Mouse (Mus musculus) midbrain, embryonic 14.5 days (tissue): Measurements from ENCODE around the gene Itga11. TPM values are rescaled to one million over a fixed set of nuclear protein-coding genes. Genes with fewer than 3 reads are reported as not detected.

ENCODE experiments used
- ATAC-seq: fragments of 200-750 bp; cut with Nextera tagmentation; 2 replicates; pipeline ENCODE4 v1.8.0; 2017; ENCODE audit warnings: moderate number of reproducible peaks, moderate library complexity; ENCODE audit not compliant: low FRiP score, low TSS enrichment
- DNase-seq: peaks from one replicate; pipeline ENCODE4 v3.0.0-alpha.2; 2015
- H3K27ac ChIP-seq: fragments of 300-500 bp; sonication (generic); replicated peaks from 2 replicates; pipeline ENCODE4 v1.5.1; 2014; ENCODE audit warnings: mild to moderate bottlenecking, low read depth, low read length, moderate library complexity
- H3K27me3 ChIP-seq: fragments of 300-500 bp; sonication (generic); 2 replicates; pipeline ENCODE4 v1.6.1; 2014; ENCODE audit warnings: low read length, control low read depth, mixed read lengths; ENCODE audit not compliant: control insufficient read depth, insufficient read depth
- H3K36me3 ChIP-seq: fragments of 300-500 bp; sonication (generic); 2 replicates; pipeline ENCODE4 v1.6.1; 2014; ENCODE audit warnings: low read length, control low read depth; ENCODE audit not compliant: control insufficient read depth, insufficient read depth
- H3K4me1 ChIP-seq: fragments of 300-500 bp; sonication (generic); 2 replicates; pipeline ENCODE4 v1.6.1; 2014; ENCODE audit warnings: mild to moderate bottlenecking, antibody characterized with exemption, low read length, control low read depth; ENCODE audit not compliant: control insufficient read depth, insufficient read depth
- H3K4me2 ChIP-seq: fragments of 300-500 bp; sonication (generic); 2 replicates; pipeline ENCODE4 v1.6.1; 2014; ENCODE audit warnings: mild to moderate bottlenecking, low read length, moderate library complexity
- H3K4me3 ChIP-seq: fragments of 300-500 bp; sonication (generic); replicated peaks from 2 replicates; pipeline ENCODE4 v1.5.1; 2014; ENCODE audit warnings: low read depth, low read length
- H3K9ac ChIP-seq: fragments of 300-500 bp; sonication (generic); replicated peaks from 2 replicates; pipeline ENCODE4 v1.6.1; 2014; ENCODE audit warnings: mild to moderate bottlenecking, low read length, moderate library complexity
- H3K9me3 ChIP-seq: fragments of 300-500 bp; sonication (generic); 2 replicates; pipeline ENCODE4 v1.6.1; 2016; ENCODE audit warnings: low read length, control low read depth, mixed read lengths; ENCODE audit not compliant: control insufficient read depth
- WGBS: fragments of 180-500 bp; shearing (Covaris S2); extraction: QIAGEN DNeasy Blood & Tissue Kit; methylation state at CpG from one replicate; pipeline ENCODE4 v1.1.7; 2014; 5-methylcytosine and 5-hydroxymethylcytosine counted together
- polyA plus RNA-seq: library from polyadenylated mRNA; unstranded; fragments of >200 nt; fragmentation: Nextera tagmentation; extraction: Ambion mirVana; gene quantifications from 2 replicates; pipeline ENCODE4 v1.2.1, GENCODE M21; 2014

The Itga11 gene
- polyA plus RNA-seq, 1 experiment from 2014 or later: 1.8 TPM

- H3K9me3 ChIP-seq: no peaks in the 10 kb centered on the region
- H3K27ac ChIP-seq: no peak overlapping the region
- no peaks in the 10 kb centered on the region for H3K36me3 ChIP-seq
- ATAC-seq (no peak), DNase-seq (no peak)
- H3K4me2 ChIP-seq: no peak overlapping the region
- no peaks in the 10 kb centered on the region for H3K27me3 ChIP-seq
- H3K4me3 ChIP-seq: no peak overlapping the region
- no peaks in the 10 kb centered on the region for H3K4me1 ChIP-seq
- WGBS: 72% methylated on average over 3 of the region's 3 CpGs
- no peak overlapping the region for H3K9ac ChIP-seq
Observed at GRCm38 (mm10) chr9:62759601-62760000, 82.0 kb downstream of the Itga11 start.

DNA sequence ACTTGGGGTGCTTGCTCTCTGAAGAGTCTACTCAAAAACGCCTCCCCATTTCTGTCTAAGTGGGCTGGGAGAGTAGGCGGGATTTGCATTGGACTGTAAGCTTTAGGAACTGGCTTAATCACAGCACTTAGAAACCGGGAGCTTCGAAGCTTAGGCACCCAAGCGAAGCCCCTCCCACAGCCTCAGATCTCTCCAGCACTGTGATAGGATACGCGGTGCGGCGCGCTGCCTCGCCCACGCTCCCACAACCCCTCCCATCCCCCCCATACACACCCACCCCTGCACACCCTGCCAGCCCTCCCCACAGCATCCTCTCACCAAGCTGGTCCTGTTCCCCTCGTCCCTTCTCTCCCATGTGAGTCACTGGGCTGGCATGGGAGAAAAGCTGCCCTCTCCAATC lies 85.9 kb downstream of the Itga11 start:
- Histone ChIP-seq H3K9me3 (no peaks in the 10 kb centered on the region), H3K27ac (no peak overlapping the region), H3K36me3 (no peaks in the 10 kb centered on the region), H3K4me2 (peak overlapping the region; percentile 28), H3K9ac (no peak overlapping the region), H3K4me1 (no peaks in the 10 kb centered on the region), H3K27me3 (no peaks in the 10 kb centered on the region), H3K4me3 (no peak overlapping the region)
- 15% methylated on average over 13 of the region's 13 CpGs for WGBS
- peak; percentile 40 for DNase-seq
- no peak for ATAC-seq

DNA sequence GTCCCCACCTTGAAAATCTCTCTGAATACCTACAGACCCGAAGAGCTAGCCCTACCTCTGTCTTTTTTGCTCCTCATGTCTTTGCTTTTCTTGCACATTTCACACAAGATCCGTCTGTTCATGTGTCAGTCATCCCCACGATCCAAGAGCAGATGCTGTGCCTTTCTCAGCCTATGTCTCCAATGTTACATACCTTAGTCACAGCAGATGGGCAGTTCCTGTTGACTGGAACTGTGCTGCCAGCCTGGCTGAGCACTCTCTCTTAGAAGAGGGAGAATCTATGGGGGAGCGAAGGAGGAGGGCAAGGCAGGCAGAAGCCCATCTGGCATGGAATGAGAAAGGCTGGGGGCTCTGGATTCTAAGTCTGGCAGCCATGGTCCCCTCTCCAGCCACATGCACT lies 87.7 kb downstream of the Itga11 start:
- Histone ChIP-seq H3K27ac (no peak overlapping the region), H3K4me1 (no peaks in the 10 kb centered on the region), H3K9ac (no peak overlapping the region), H3K4me3 (no peak overlapping the region), H3K36me3 (no peaks in the 10 kb centered on the region), H3K27me3 (no peaks in the 10 kb centered on the region), H3K9me3 (no peaks in the 10 kb centered on the region), H3K4me2 (no peak overlapping the region)
- no peak for ATAC-seq
- 73% methylated on average over 4 of the region's 4 CpGs for WGBS
- no peak for DNase-seq

DNA sequence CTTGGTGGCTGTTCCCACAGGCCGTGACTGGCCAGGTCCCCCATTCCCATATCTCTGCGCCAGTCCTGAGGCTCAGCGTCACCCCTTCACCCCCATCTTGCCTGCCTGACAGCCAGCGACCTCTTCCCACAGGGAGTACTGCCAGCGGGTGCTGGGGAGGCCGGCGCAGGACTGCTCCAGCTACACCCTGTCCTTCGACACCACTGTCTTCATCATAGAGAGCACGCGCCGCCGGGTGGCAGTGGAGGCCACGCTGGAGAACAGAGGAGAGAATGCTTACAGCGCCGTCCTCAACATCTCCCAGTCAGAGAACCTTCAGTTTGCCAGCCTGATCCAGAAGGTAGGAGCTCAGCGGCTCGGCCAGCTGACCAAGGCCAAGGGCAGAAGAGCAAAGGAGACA lies 89.8 kb downstream of the Itga11 start:
- H3K9ac ChIP-seq: no peak overlapping the region
- H3K36me3 ChIP-seq: no peaks in the 10 kb centered on the region
- DNase-seq (no peak), ATAC-seq (no peak)
- no peaks in the 10 kb centered on the region for H3K9me3 ChIP-seq
- H3K4me2 ChIP-seq: no peak overlapping the region
- no peaks in the 10 kb centered on the region for H3K4me1 ChIP-seq
- WGBS: 73% methylated on average over 17 of the region's 17 CpGs
- H3K27me3 ChIP-seq: no peaks in the 10 kb centered on the region
- H3K27ac ChIP-seq: no peak overlapping the region
- no peak overlapping the region for H3K4me3 ChIP-seq

- Histone ChIP-seq H3K9me3 (no peaks in the 10 kb centered on the region), H3K27me3 (no peaks in the 10 kb centered on the region), H3K36me3 (no peaks in the 10 kb centered on the region), H3K9ac (no peak overlapping the region), H3K4me2 (no peak overlapping the region), H3K4me1 (no peaks in the 10 kb centered on the region), H3K27ac (no peak overlapping the region), H3K4me3 (no peak overlapping the region)
- ATAC-seq (no peak), DNase-seq (no peak)
- 88% methylated on average over 5 of the region's 5 CpGs for WGBS
Observed at GRCm38 (mm10) chr9:62768361-62768760, 90.7 kb downstream of the Itga11 start.

GRCm38 (mm10) chr9:62772746-62773145 lies 95.1 kb downstream of the Itga11 start:
- Histone ChIP-seq H3K4me3 (no peak overlapping the region), H3K4me1 (no peaks in the 10 kb centered on the region), H3K9me3 (no peaks in the 10 kb centered on the region), H3K36me3 (no peaks in the 10 kb centered on the region), H3K27me3 (no peaks in the 10 kb centered on the region), H3K9ac (no peak overlapping the region), H3K27ac (no peak overlapping the region), H3K4me2 (no peak overlapping the region)
- DNase-seq: no peak
- 78% methylated on average over 8 of the region's 8 CpGs for WGBS
- ATAC-seq: no peak

- H3K36me3 ChIP-seq: no peaks in the 10 kb centered on the region
- WGBS: 67% methylated on average over 4 of the region's 4 CpGs
- no peak overlapping the region for H3K9ac ChIP-seq
- no peaks in the 10 kb centered on the region for H3K9me3 ChIP-seq
- no peaks in the 10 kb centered on the region for H3K27me3 ChIP-seq
- ATAC-seq (no peak), DNase-seq (no peak)
- no peaks in the 10 kb centered on the region for H3K4me1 ChIP-seq
- H3K4me3 ChIP-seq: no peak overlapping the region
- no peak overlapping the region for H3K27ac ChIP-seq
- no peak overlapping the region for H3K4me2 ChIP-seq
Observed at GRCm38 (mm10) chr9:62775464-62775863, 97.8 kb downstream of the Itga11 start.

DNA sequence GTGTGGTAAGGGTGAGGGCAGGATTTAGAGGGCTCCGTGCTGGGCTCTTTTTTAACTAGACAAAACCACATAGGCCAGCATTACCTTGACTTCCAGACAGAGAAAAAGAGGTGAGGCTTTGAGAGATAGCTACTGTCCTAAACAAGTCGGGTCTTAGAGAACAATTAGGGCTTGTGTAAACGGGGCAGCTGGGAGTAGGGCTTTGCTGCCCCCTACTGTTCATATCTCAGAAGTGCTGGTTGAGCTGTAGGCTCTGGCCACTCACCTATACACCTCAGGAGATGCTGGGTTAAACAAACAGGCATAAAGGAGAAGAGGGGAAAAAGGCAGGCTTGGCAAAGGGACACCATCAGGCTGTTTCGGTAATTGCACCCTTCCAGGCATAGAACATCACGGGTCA lies 99.8 kb downstream of the Itga11 start:
- H3K27ac ChIP-seq: no peak overlapping the region
- DNase-seq (peak; percentile 82), ATAC-seq (peak; percentile 67; the same call in 1 of the 2 replicates)
- WGBS: 14% methylated on average over 5 of the region's 5 CpGs
- no peaks in the 10 kb centered on the region for H3K36me3 ChIP-seq
- H3K4me2 ChIP-seq: no peak overlapping the region
- H3K4me1 ChIP-seq: peaks cover 6% of the 10 kb centered on the region; the same call in 1 of the 2 replicates
- H3K4me3 ChIP-seq: no peak overlapping the region
- H3K9ac ChIP-seq: no peak overlapping the region
- H3K27me3 ChIP-seq: no peaks in the 10 kb centered on the region
- no peaks in the 10 kb centered on the region for H3K9me3 ChIP-seq

- no peak for DNase-seq
Observed at GRCm38 (mm10) chr9:62778721-62779120, 101.1 kb downstream of the Itga11 start.

More at GRCm38 (mm10) chr9:62778721-62779120, 101.1 kb downstream of the Itga11 start:
- no peak for ATAC-seq
- Histone ChIP-seq H3K9ac (no peak overlapping the region), H3K27me3 (no peaks in the 10 kb centered on the region), H3K4me2 (no peak overlapping the region), H3K4me1 (peaks cover 19% of the 10 kb centered on the region), H3K27ac (no peak overlapping the region), H3K36me3 (no peaks in the 10 kb centered on the region), H3K4me3 (no peak overlapping the region), H3K9me3 (no peaks in the 10 kb centered on the region)
- WGBS: 90% methylated on average over 9 of the region's 9 CpGs
